Mouse (Mus musculus): ENCODE results near the gene Med29.

Med29 gene

GRCm38 (mm10) chr7:28357984-28358383, 34.5 kb downstream of the Med29 start:
- CTCF ChIA-PET, result no interaction called here

GRCm38 (mm10) chr7:28356981-28357380, 35.5 kb downstream of the Med29 start:
- CTCF ChIA-PET, result interaction anchor here (0.7 kb wide), 1 partner anchor 86 kb away, joined by 3 read pairs; no protein-coding TSS in a partner anchor

GRCm38 (mm10) chr7:28355221-28355620, 37.3 kb downstream of the Med29 start:
- CTCF ChIA-PET, result no interaction called here

- CTCF ChIA-PET, result no interaction called here
These were observed 37.9 kb downstream of the Med29 start for GRCm38 (mm10) chr7:28354596-28354995.

- CTCF ChIA-PET, result no interaction called here
These were observed 38.4 kb downstream of the Med29 start for GRCm38 (mm10) chr7:28354113-28354581.

GRCm38 (mm10) chr7:28353267-28353666, 39.2 kb downstream of the Med29 start:
- CTCF ChIA-PET, result interaction anchor here (0.8 kb wide), 1 partner anchor 18 kb away, joined by 7 read pairs; no protein-coding TSS in a partner anchor

DNA sequence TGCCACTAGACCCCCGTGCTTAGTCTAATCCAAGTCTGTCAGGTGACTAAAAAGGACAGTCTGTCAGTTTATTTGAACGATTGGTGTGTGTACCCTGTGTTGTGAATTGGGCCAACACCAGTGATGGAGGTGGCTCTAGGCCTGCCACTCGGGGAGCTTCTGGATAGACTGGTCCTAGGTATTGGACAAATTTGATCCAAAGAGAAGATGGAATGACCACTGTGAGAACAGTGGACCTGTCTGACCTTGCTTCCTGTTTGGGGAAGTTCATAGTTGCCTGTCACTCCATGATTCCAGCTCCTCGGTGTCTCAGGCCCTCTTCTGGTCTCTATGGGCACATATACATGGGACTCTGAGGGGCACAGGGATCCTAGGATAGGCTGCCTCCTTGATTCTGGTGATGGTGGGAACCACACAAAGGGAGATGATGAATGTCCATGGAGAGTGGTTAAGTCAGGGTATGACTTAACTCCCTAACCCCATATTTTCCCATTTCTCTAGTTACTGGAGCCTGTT, 40.8 kb downstream of the Med29 start:
- CTCF ChIA-PET, result no interaction called here

- CTCF ChIA-PET, result no interaction called here
These were observed 42.2 kb downstream of the Med29 start, which contains the start of gene Rps16 for GRCm38 (mm10) chr7:28350155-28350883. Gene Rps16, plus strand, starts transcription at chr7:28350652.

GRCm38 (mm10) chr7:28348601-28349000, 43.9 kb downstream of the Med29 start:
- CTCF ChIA-PET, result no interaction called here

- CTCF ChIA-PET, result no interaction called here
These were observed 44.8 kb downstream of the Med29 start for GRCm38 (mm10) chr7:28347746-28348145.

GRCm38 (mm10) chr7:28344637-28345036, 47.9 kb downstream of the Med29 start:
- CTCF ChIA-PET, result interaction anchor here (1.2 kb wide), 1 partner anchor 18 kb away, joined by 4 read pairs; no protein-coding TSS in a partner anchor

DNA sequence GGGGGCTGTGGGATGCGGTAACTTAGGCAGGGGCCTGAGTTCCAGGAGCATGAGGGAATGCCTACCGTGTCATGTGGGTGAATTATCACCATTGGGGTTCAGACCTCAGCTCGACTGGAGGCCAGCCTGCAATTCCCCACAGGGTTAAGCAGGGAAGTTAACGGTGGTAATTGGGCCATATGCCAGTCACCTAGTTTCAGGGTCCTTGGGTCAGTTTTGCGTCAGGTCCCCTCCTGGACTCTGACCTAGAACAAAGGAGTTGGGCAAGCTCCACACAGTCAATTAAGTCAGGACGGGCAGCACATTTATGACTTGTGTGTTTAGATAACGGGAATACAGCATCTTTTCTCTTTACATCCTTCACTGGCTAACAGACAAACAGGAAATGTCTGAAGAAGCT, 51.1 kb downstream of the Med29 start:
- CTCF ChIA-PET, result interaction anchor here (0.6 kb wide), 1 partner anchor 35 kb away, joined by 8 read pairs; no protein-coding TSS in a partner anchor

- CTCF ChIA-PET, result interaction anchor here (0.7 kb wide), 1 partner anchor 984 kb away, joined by 5 read pairs; no protein-coding TSS in a partner anchor
These were observed 53.1 kb downstream of the Med29 start for GRCm38 (mm10) chr7:28339213-28339917.

DNA sequence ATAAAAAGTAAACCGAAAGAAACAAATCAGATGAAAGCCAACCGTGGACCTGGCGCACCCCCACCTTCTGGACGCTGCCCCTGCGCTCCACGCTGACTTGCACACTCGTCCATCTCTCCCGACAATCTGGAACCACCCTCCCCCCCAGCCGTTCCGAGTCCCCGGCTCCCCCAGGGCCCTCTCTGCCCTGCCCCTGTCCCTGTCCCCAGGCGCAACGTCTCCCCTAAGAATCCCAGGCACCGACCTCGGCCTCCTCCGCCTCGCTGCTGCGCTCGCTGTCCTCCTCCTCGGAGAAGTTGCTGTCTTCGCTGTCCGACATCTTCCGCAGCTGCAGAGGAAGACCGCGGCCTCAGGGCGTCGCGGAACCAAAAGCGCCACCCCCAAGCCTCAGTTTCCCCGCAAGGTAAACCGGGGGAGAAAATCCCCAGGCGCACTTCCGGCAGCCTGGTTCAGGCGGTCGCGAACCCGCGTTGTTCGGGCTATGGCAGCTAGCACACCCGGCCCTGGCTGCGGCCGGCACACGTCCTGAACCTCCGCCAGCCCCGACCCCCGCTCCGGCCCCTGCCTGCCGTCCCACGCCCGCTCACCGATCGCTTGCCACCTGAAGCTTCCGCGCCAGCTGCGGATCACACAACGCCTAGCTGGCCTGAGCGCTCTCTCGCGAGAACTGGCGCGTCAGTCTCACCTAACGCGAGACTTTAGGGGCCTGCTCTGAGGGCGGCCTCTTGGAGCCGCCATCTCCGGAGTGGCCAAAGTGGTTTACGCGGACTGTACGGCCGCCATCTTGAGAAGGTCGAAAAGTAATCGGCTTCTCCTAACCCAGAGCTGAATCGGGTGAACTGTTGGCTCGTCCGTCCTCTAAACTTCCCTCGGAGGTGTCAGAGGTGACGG, 54.2 kb downstream of the Med29 start, which contains the start of gene Supt5:
TSS of gene Supt5 (minus strand) at position 639 of the 891 bp plus-strand sequence.
- CTCF ChIA-PET, result interaction anchor here (0.7 kb wide), 1 partner anchor 985 kb away, joined by 5 read pairs; no protein-coding TSS in a partner anchor
